Mouse (Mus musculus): ENCODE measurements at regions not wholly inside any gene's neighbourhood (a gene's known extent, or its start where the extent isn't known, plus 50 kb on each side); places are given as distances from the start of the nearest gene placed in this dataset.
A peak's percentile ranks its signal among the peaks of the same experiment; 100 is the strongest.

DNA sequence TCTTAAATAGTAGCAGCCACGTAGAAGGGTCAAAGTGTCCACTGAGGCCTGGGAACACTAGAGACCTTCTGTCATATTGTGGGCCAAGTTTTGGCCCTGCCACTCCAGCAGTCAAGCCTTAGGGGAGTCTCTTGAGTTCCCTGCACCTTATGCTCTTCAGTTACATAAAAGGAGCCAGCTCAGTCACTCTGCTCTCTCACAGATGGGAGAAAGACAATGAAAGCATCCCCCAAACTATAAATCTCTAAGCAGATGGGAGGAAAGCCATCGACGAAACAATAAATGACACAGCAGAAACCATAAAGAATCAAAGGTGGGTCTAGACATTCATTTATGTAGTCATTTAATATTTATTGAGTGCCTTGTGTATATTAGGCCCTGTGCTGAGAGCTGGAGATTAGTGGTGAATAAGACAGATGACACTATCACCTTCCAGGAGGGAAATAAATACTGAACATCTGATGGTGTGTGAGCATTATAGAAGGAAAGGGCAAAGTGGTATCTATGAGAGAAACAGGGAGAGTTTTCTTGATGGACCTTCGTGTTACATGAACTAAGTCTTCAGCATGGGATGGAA, 137.5 kb upstream of the Synpr start:
- no peak for DNase-seq

DNA sequence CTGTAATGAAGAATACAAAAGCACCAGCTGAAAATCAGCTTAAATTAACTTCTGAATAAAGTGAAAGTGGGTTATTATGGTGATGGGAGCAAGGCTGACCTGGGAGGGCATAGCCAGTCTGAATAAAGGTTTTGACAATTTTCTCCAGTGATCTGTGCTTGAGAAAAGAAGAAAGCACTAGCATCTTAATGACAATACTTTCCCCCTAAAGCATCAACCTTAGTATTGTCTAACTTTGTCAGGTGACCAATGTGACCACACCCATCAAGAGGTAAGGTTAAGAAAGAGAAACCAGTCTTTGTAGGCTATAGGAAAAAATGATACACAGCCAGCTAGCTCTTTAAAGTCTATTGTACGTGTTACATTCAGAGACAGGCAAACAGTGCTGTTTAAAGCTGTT, 135.0 kb upstream of the Synpr start:
- no peak for DNase-seq

DNA sequence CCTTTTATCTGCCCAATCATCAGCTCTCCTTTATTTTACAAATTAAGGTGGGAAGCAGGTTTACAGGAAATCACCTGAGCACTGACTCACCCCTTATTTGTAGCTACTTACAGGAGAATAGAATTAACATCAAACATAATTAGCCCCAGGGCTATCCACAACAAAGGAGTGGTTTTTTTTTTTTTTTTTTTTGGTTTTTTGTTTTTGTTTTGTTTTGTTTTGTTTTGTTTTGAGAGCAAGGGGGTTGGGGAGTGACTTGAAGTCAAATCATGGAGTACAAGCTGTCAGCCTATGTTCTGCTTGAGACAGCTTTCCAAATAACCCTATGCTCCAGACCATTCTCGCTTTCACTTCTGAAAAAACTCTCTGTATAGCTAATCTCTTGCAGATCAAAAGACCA, 132.9 kb upstream of the Synpr start:
- DNase-seq: no peak

DNA sequence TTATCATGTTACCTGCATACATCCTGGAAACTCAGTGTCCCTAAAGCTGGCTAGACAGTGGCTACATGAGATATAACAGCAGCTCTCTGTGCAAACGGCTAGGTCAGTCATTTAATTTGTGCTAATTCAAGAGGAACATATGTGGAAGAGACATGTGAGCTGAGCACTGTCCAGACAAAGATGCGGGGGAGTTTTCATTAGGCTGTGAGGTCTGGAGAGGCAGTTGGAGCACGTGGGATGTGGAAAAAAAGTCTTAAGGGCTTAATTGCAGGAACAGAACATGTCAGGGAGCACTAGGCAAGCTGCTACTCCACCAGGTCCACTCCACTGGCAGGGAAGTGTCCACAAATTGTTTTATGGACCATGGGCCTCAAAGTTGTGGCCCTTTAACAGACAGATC, 108.4 kb upstream of the Synpr start:
- DNase-seq: no peak

DNA sequence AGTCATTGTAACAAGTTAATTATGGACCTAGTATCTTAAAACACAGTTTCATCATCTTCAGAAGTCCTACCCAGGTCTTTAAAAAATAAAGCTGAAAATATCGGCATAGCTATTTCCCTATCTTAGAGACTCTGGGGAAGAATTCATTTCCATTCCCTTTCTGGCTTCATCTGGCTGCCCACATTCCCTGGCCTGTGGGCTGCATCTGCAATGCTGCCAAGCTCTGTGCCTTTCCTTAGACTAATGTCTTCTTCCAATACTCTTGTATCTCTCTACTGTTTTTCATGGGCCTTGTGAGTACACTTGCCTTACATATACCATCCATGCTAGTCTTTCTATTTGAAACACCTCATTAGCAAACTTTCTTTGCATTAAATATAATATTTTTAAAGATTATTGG, 106.7 kb upstream of the Synpr start:
- no peak for DNase-seq

DNA sequence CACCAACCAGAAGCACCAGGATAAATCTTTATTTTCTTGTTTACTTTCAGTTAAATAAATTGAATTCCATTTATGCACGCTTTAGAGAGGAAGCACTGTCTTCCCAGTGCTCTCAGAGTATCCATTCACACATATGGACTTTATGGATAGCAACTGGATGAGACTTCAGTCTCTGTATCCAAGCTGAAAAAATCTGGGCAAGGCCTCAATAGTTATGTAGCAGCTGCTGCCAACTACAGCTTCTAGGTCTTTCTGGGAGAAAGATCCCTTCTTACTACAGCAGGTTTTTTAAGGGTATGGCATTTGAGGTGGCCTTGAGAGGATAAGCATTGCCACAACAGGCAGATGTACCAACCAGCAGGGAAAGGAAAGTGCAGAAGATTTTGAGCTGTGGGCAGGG, 93.8 kb upstream of the Synpr start:
- DNase-seq: no peak

DNA sequence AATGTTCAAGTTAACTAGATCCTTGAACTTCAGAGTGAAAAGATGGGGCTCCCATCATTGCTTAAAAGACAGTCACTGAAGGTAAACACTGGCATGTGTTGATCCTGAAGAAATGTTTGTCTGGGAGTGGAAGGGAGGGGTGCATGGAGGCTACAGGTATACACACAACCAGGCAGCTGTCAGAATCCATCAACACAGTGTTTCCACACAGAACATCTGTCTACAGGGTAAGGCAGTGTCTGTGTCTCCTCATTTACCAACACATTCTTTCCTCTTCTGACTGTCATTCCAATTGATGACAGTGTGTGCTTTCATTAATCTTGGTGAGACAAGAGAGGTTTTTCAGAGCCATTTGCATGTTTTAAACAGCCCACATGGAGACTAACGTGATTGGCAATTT, 91.8 kb upstream of the Synpr start:
- DNase-seq: no peak

DNA sequence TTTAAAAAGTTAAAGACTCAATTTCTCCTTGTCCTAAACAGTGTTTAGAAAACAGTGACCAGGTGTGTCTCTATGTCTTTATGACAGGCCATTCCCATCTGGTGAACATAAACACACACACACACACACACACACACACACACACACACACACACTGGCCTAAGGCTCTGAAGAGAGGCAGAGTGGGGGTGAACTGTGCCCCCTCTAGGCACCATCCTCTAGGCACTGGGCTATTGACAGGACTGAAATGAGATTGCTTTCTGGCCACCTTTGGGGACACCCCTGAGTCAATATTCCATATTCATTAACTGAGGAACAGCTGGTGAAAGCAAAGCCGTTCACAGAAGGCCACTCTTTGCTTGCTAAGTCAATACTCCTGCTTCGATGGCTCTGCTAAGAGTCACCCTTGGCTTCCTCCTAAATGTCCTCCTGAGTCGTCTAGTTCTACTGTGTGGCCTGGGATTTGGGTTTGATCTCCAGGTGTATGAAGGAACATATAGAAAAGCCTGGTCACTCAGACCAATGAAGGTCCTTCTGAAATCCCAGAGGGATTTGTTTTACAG, 87.2 kb upstream of the Synpr start:
- no peak for DNase-seq

DNA sequence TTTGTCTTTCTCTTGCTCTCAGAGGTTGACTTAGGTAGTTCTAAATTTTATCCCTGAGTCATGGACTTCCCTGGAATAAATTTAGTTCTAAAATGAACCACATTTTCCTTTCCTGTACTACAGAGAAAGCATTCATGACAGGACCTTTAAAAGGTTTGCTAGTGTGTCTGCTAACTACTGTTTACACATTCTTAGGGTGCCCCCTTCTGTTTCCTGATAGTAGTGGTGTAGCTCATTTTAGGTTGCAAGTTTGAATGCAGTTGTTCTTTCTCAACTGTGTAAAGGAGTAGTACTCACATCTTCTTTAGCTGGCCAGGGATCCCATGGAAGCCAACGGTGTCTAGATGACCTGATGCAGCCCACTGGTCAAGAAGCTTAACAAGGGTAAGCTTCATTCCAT, 86.1 kb upstream of the Synpr start:
- DNase-seq: peak; percentile 4

DNA sequence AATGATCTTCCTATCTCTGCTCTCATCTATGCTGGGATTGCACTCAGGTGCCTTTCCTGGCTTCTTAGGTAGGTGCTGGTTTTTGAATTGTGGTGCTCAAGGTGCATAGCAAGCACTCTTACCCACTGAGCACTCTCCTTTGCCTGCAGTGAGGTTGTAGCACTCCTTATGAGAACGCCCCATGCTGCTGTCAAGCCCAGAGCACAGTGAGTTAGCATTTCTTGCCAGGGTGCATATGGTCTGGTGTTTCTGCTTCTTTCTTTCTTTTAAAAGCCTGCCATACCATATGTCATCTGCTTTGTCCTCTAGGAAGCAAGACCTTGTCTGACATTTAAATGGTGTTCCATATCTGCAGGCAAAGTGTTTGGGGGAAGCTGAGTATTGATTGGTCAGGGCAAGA, 71.9 kb upstream of the Synpr start:
- DNase-seq: no peak
